Mouse (Mus musculus): ENCODE measurements at regions not wholly inside any gene's neighbourhood (a gene's known extent, or its start where the extent isn't known, plus 50 kb on each side); places are given as distances from the start of the nearest gene placed in this dataset.

GRCm38 (mm10) chr7:64050826-64051401 lies 102.7 kb upstream of the Trpm1 start:
- Histone ChIP-seq H3K27me3 (ENCODE audit: control insufficient read depth, insufficient read depth, low read length, poor library complexity, severe bottlenecking) (no peaks in the 10 kb centered on the region), H3K36me3 (ENCODE audit: control insufficient read depth, insufficient read depth, low read length, poor library complexity, severe bottlenecking) (no peaks in the 10 kb centered on the region), H3K9me3 (replicated peaks; ENCODE audit: control insufficient read depth, insufficient read depth, low read length, poor library complexity, severe bottlenecking) (no peaks in the 10 kb centered on the region), H3K4me1 (ENCODE audit: control insufficient read depth, insufficient read depth, low read length) (no peaks in the 10 kb centered on the region), H3K4me3 (ENCODE audit: low read depth, low read length) (no peak overlapping the region), H3K27ac (ENCODE audit: insufficient read depth, low read length) (no peak overlapping the region), H3K9ac (ENCODE audit: low read depth, poor library complexity, severe bottlenecking) (no peak overlapping the region)
- no peak for TF ChIP-seq CTCF (IDR thresholded peaks at IDR 0.05; ENCODE audit: low read depth, low read length)
- no peak for TF ChIP-seq EP300 (IDR thresholded peaks at IDR 0.05; ENCODE audit: insufficient read depth, low read depth, low read length)
- TF ChIP-seq POLR2A (IDR thresholded peaks at IDR 0.05; ENCODE audit: insufficient read depth, low read length) = no peak

- Histone ChIP-seq H3K4me3 (ENCODE audit: low read depth, low read length) (no peak overlapping the region), H3K36me3 (ENCODE audit: control insufficient read depth, insufficient read depth, low read length, poor library complexity, severe bottlenecking) (no peaks in the 10 kb centered on the region), H3K9me3 (replicated peaks; ENCODE audit: control insufficient read depth, insufficient read depth, low read length, poor library complexity, severe bottlenecking) (no peaks in the 10 kb centered on the region), H3K27me3 (ENCODE audit: control insufficient read depth, insufficient read depth, low read length, poor library complexity, severe bottlenecking) (no peaks in the 10 kb centered on the region), H3K4me1 (ENCODE audit: control insufficient read depth, insufficient read depth, low read length) (no peaks in the 10 kb centered on the region), H3K27ac (ENCODE audit: insufficient read depth, low read length) (no peak overlapping the region), H3K9ac (ENCODE audit: low read depth, poor library complexity, severe bottlenecking) (no peak overlapping the region)
- TF ChIP-seq POLR2A (IDR thresholded peaks at IDR 0.05; ENCODE audit: insufficient read depth, low read length) (no peak), EP300 (IDR thresholded peaks at IDR 0.05; ENCODE audit: insufficient read depth, low read depth, low read length) (no peak), CTCF (IDR thresholded peaks at IDR 0.05; ENCODE audit: low read depth, low read length) (no peak)
These were observed 103.4 kb upstream of the Trpm1 start for GRCm38 (mm10) chr7:64050246-64050645.

GRCm38 (mm10) chr7:64049183-64049965 lies 104.3 kb upstream of the Trpm1 start:
- Histone ChIP-seq H3K4me3 (ENCODE audit: low read depth, low read length) (peak overlapping the region; percentile 60), H3K27ac (ENCODE audit: insufficient read depth, low read length) (no peak overlapping the region), H3K36me3 (ENCODE audit: control insufficient read depth, insufficient read depth, low read length, poor library complexity, severe bottlenecking) (no peaks in the 10 kb centered on the region), H3K4me1 (ENCODE audit: control insufficient read depth, insufficient read depth, low read length) (no peaks in the 10 kb centered on the region), H3K9ac (ENCODE audit: low read depth, poor library complexity, severe bottlenecking) (peak overlapping the region; percentile 25; the same call in 1 of the 2 replicates), H3K27me3 (ENCODE audit: control insufficient read depth, insufficient read depth, low read length, poor library complexity, severe bottlenecking) (no peaks in the 10 kb centered on the region), H3K9me3 (replicated peaks; ENCODE audit: control insufficient read depth, insufficient read depth, low read length, poor library complexity, severe bottlenecking) (no peaks in the 10 kb centered on the region)
- TF ChIP-seq CTCF (IDR thresholded peaks at IDR 0.05; ENCODE audit: low read depth, low read length) = no peak
- TF ChIP-seq POLR2A (IDR thresholded peaks at IDR 0.05; ENCODE audit: insufficient read depth, low read length) = no peak
- no peak for TF ChIP-seq EP300 (IDR thresholded peaks at IDR 0.05; ENCODE audit: insufficient read depth, low read depth, low read length)

- H3K4me3 ChIP-seq (ENCODE audit: low read depth, low read length) = peak overlapping the region; percentile 60
- peak overlapping the region; percentile 25; the same call in 1 of the 2 replicates for H3K9ac ChIP-seq (ENCODE audit: low read depth, poor library complexity, severe bottlenecking)
- no peak for TF ChIP-seq POLR2A (IDR thresholded peaks at IDR 0.05; ENCODE audit: insufficient read depth, low read length)
- no peak for TF ChIP-seq CTCF (IDR thresholded peaks at IDR 0.05; ENCODE audit: low read depth, low read length)
- no peak for TF ChIP-seq EP300 (IDR thresholded peaks at IDR 0.05; ENCODE audit: insufficient read depth, low read depth, low read length)
- no peaks in the 10 kb centered on the region for H3K27me3 ChIP-seq (ENCODE audit: control insufficient read depth, insufficient read depth, low read length, poor library complexity, severe bottlenecking)
- H3K27ac ChIP-seq (ENCODE audit: insufficient read depth, low read length) = no peak overlapping the region
- no peaks in the 10 kb centered on the region for H3K36me3 ChIP-seq (ENCODE audit: control insufficient read depth, insufficient read depth, low read length, poor library complexity, severe bottlenecking)
- H3K4me1 ChIP-seq (ENCODE audit: control insufficient read depth, insufficient read depth, low read length) = peaks cover 1% of the 10 kb centered on the region
- H3K9me3 ChIP-seq (replicated peaks; ENCODE audit: control insufficient read depth, insufficient read depth, low read length, poor library complexity, severe bottlenecking) = no peaks in the 10 kb centered on the region
These were observed 105.0 kb upstream of the Trpm1 start for GRCm38 (mm10) chr7:64048452-64049182.

GRCm38 (mm10) chr7:64047831-64048230 lies 105.8 kb upstream of the Trpm1 start:
- Histone ChIP-seq H3K9me3 (replicated peaks; ENCODE audit: control insufficient read depth, insufficient read depth, low read length, poor library complexity, severe bottlenecking) (no peaks in the 10 kb centered on the region), H3K36me3 (ENCODE audit: control insufficient read depth, insufficient read depth, low read length, poor library complexity, severe bottlenecking) (no peaks in the 10 kb centered on the region), H3K27me3 (ENCODE audit: control insufficient read depth, insufficient read depth, low read length, poor library complexity, severe bottlenecking) (no peaks in the 10 kb centered on the region), H3K9ac (ENCODE audit: low read depth, poor library complexity, severe bottlenecking) (no peak overlapping the region), H3K4me1 (ENCODE audit: control insufficient read depth, insufficient read depth, low read length) (peaks cover 6% of the 10 kb centered on the region), H3K27ac (ENCODE audit: insufficient read depth, low read length) (no peak overlapping the region), H3K4me3 (ENCODE audit: low read depth, low read length) (no peak overlapping the region)
- TF ChIP-seq POLR2A (IDR thresholded peaks at IDR 0.05; ENCODE audit: insufficient read depth, low read length) (no peak), EP300 (IDR thresholded peaks at IDR 0.05; ENCODE audit: insufficient read depth, low read depth, low read length) (no peak), CTCF (IDR thresholded peaks at IDR 0.05; ENCODE audit: low read depth, low read length) (no peak)

Measured in ES-Bruce4 (cell line).